Mouse (Mus musculus): ENCODE data around the gene Barx2.

The Barx2 gene

GRCm38 (mm10) chr9:31888333-31888732, 24.9 kb downstream of the Barx2 start:
- no peak for DNase-seq (ENCODE audit: low read depth, low spot score)

GRCm38 (mm10) chr9:31886258-31886657, 27.0 kb downstream of the Barx2 start:
- no peak for DNase-seq (ENCODE audit: low read depth, low spot score)

GRCm38 (mm10) chr9:31882376-31882775, 30.9 kb downstream of the Barx2 start:
- no peak for DNase-seq (ENCODE audit: low read depth, low spot score)

DNA sequence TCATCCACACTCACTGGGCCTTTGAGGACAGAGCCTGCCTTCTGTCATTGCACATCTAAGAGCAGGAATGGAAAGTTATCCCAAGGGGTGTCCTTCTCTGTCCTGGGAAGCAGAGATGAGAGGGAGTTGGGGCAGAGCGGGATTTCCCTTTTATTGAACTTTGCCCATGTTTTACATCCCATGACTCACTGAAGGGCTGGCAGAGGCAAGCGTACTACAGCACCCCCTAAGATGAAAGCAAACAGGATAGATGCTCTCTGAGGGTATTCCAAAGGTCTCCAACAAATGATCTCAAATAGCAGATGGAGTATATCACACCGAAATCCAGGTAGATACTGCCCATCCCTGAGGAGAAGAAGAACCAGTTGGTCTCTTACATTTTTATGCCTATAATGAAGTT, 37.7 kb downstream of the Barx2 start:
- no peak for DNase-seq (ENCODE audit: low read depth, low spot score)

DNA sequence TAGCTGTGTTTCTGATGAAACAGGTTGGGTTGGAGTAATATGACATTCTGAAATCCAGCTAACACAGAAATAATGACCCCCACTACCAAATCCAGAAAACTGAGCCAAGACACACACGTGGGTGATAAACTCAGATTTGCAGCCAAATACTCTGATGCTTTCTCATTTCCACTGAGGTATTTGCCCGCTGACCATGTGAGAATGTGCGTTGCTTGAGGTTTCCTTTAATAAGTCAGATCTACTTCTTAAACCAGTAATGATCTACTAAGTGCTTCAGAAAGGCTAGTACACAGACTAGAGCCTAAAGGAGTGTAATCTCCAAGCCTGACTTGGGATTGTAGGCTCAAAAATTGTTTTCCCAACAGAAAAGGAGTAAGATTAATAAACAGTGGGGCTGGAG, 39.0 kb downstream of the Barx2 start:
- DNase-seq (ENCODE audit: low read depth, low spot score): no peak

DNA sequence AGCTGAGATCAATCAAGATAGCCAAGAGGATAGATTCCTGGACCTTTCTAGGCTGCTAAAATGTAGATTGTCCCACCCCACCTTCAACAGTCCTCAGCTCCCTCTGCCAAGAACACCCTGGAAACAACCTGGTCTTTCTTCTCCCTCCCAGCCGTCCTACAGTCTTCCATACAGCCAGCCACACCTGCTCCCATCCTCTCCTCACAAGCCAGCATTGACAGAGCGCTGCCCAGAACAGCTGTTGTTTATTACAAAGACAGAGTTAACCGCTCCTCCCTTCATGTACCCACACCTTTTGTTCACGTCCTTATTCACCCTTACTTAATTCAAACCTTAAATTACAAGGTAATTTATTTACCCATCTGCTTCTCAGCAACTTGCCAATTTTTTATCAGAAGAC, 41.9 kb downstream of the Barx2 start:
- no peak for DNase-seq (ENCODE audit: low read depth, low spot score)

- peak; percentile 66 for DNase-seq (ENCODE audit: low read depth, low spot score)
These were observed 44.3 kb downstream of the Barx2 start for GRCm38 (mm10) chr9:31868823-31869460.

GRCm38 (mm10) chr9:31863830-31864229, 49.4 kb downstream of the Barx2 start:
- DNase-seq (ENCODE audit: low read depth, low spot score): no peak

DNA sequence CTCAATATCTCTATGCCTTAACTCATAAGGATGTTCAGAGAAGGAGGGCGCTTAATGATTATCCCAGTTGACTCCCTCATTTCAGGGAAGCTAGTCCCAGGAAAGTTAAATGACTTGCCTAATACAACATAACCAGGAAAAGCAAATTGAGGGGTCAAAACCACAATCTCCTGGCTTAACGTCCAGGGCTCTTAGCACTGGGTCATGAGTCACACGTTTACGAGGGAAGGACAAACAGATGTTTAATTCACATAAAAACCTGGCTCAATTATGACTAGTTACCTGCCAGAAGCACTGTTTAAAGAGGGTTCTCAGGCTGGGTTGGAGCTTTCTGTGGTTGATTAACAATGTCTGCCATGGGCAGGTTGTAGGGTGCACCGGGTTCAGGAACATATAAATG, 53.8 kb downstream of the Barx2 start:
- peak; percentile 47 for DNase-seq (ENCODE audit: low read depth, low spot score)

DNA sequence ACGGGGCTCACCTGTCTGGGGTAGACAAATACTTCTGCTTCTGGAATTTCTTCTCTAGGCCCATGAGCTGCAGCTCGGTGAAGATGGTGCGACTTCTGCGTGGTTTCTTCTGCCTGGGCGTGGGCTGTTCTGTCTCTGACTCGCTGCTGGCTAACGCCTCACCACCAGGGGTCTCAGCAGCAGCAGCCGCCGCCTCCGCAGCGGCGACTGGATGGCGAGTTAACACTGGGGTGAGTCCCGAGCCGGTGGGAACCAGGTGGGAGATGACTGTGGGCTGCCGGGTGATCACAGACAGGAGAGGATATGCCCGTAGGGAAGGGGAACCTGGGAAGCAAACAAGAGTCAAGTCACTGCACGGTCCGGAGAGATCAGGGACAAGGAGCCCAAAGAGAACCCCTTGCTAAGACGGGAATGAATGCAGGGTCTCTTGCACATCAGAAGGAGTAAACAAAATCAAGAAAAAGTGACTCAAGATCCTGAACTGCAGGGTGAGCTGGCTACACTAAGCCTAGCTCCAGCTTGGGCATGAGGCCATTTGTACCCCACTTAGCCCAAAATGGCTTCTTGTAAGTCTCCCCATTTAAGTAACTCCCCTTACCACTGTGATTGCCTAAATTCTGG, 54.4 kb downstream of the Barx2 start:
- no peak for DNase-seq (ENCODE audit: low read depth, low spot score)

GRCm38 (mm10) chr9:31857512-31857911, 55.8 kb downstream of the Barx2 start:
- DNase-seq (ENCODE audit: low read depth, low spot score): no peak

- DNase-seq (ENCODE audit: low read depth, low spot score): no peak
These were observed 56.8 kb downstream of the Barx2 start for GRCm38 (mm10) chr9:31856437-31856836.

DNA sequence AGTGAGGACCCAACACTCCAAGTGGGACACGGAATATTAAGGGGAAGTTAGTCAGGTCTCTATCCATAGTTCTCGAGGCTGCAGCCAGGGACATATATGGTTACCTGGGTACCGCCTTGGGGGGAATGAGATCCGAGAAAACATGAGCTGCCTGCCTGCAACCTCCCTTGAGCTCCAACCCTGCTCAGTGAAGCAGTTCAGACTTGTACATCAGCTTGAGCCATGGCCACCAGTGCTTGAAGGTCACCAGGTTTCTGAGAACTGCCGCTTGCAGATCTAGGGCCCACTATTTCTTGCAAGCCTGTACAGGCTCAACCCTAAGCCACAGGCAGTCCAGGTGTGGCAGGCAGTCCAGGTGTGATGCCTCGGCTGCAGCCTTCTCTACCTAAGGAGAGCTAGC, 57.6 kb downstream of the Barx2 start:
- no peak for DNase-seq (ENCODE audit: low read depth, low spot score)

DNA sequence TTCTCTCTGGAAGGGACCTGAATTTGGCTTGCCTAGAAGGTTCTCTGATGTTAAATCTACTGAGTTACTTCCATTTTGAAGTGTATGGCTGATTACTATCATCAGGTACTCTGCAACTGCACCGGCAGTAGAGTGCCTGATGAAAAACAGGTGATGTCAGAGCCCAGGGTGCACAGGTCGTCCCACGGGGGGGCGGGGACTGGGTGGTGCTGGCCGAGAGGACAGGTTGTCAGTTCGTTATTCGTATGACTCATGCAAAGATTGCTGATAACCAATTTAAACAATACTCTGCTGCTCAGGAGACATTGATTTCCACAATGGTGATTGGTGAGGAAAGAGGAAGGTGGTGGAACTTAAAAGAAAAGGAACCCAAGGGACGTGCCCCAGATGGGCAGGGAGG, 61.6 kb downstream of the Barx2 start:
- no peak for DNase-seq (ENCODE audit: low read depth, low spot score)

DNA sequence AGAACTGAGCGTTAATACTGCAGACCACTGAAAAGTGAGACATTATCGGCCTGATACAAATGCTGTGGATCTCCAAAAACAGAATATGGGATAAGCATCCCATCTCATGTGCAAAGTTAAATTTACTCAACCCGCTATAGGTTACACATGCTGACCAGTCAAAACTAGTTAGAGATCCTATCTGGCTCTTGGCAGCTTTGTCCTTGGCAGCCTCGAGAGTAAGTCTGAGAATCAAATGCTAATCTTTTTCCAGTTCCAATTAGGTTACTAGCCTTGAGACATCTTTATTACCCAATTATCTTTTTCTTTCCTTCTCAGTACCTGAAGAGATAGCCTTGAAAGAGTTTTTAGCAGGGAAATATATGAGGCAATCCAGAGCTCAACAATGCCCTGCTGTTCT, 62.6 kb downstream of the Barx2 start:
- DNase-seq (ENCODE audit: low read depth, low spot score): no peak

DNA sequence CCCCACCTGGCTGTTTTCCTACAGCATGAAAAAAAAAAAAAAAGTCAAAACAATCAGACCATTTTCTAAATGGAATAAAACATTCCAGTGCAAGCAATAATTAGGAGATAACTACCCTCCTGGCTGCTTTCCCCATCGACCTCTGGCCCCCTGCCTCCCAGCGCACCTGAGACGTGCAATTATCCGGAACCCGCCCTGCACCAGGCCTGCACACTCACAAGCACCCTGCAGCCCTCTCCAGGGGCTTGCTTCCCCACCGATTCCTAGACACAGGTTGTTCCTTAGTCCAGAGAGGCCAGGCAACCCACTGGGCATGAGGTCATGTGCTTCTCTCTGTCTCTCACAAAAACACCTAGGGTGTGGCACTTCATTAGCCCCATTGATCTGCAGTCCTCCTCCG, 63.9 kb downstream of the Barx2 start:
- DNase-seq (ENCODE audit: low read depth, low spot score): no peak

GRCm38 (mm10) chr9:31844614-31845013, 68.6 kb downstream of the Barx2 start:
- DNase-seq (ENCODE audit: low read depth, low spot score): no peak

- DNase-seq (ENCODE audit: low read depth, low spot score): no peak
These were observed 72.0 kb downstream of the Barx2 start for GRCm38 (mm10) chr9:31841108-31841815.

DNA sequence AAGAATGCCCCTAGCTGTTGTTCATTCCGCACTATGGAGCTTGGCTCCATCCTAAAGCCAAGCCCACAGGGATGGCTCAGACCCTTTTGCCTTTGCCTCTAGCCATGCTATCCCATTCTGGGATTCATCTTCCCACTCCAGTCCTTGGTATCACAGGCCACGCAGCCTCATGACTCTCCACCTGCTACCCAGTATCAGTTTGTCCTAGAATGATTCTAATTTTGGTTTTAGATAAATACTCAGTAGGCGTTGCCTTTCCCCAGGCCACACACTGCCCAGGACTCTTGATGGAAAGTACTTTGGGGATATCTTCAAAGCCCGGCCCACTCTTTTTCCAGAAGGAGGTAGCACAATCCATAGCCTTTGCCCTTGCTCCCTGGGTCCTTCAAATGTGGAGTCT, 72.7 kb downstream of the Barx2 start:
- DNase-seq (ENCODE audit: low read depth, low spot score): no peak

DNA sequence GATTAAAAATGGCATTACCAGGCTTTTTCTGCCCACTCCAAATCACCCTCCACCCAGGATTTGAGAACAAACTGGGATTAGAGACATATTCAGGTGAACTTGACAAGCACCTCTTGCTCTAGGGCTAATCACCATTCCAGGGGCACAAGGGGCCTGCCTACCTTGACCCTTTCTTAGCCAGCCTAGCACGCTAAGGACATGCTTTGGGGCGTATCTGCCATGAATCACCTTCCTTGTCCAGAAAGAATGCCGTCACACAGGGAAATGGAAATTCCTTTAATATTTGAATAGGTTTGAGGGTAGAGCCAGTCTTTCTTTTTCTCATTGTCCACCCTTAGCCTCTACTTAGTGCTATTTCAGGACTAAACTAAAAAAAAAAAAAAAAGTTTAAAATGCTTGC, 73.2 kb downstream of the Barx2 start:
- no peak for DNase-seq (ENCODE audit: low read depth, low spot score)

- DNase-seq (ENCODE audit: low read depth, low spot score): no peak
These were observed 73.9 kb downstream of the Barx2 start for GRCm38 (mm10) chr9:31839106-31840027.

GRCm38 (mm10) chr9:31838047-31838446, 75.2 kb downstream of the Barx2 start:
- no peak for DNase-seq (ENCODE audit: low read depth, low spot score)
